Mouse (Mus musculus) ES-E14 (cell line): Measurements from ENCODE around the gene Alg1. TPM values are rescaled to one million over a fixed set of nuclear protein-coding genes. Genes with fewer than 3 reads are reported as not detected.

Experiments
- DNase-seq: peaks from one replicate; pipeline ENCODE4 v3.0.0-alpha.2; 2013; ENCODE audit warnings: low read depth, low spot score
- H3K27ac ChIP-seq: 2 replicates; pipeline ENCODE4 v1.5.1; 2012; ENCODE audit warnings: low read depth, mild to moderate bottlenecking, low read length, moderate library complexity, mixed read lengths; ENCODE audit not compliant: poor library complexity, insufficient read depth, severe bottlenecking
- H3K36me3 ChIP-seq: 2 replicates; pipeline ENCODE4 v1.6.1; 2012; ENCODE audit warnings: mild to moderate bottlenecking, low read length, moderate library complexity, mixed read lengths; ENCODE audit not compliant: control insufficient read depth, poor library complexity, insufficient read depth, severe bottlenecking
- H3K4me1 ChIP-seq, 2 experiments: fragments of 150-350 bp in 1 of 2; sonication (generic) in 1 of 2; 2 replicates each; pipeline ENCODE4 v1.6.1; 2012; ENCODE audit warnings: low read length in 2 of 2, mild to moderate bottlenecking in 1 of 2, mixed read lengths in 1 of 2; ENCODE audit not compliant: control insufficient read depth in 2 of 2, insufficient read depth in 2 of 2, poor library complexity in 1 of 2
- H3K4me3 ChIP-seq, 2 experiments: fragments of 150-350 bp in 1 of 2; sonication (generic) in 1 of 2; 2 replicates each; pipeline ENCODE4 v1.5.1; 2012; ENCODE audit warnings: low read length in 2 of 2, low read depth in 1 of 2, mild to moderate bottlenecking in 1 of 2, mixed read lengths in 1 of 2; ENCODE audit not compliant: insufficient read depth in 1 of 2, poor library complexity in 1 of 2, severe bottlenecking in 1 of 2
- H3K9ac ChIP-seq: 2 replicates; pipeline ENCODE4 v1.6.1; 2012; ENCODE audit warnings: low read depth, mild to moderate bottlenecking, low read length, mixed read lengths; ENCODE audit not compliant: poor library complexity, insufficient read depth, severe bottlenecking
- H3K9me3 ChIP-seq: fragments of 150-350 bp; sonication (generic); 2 replicates; pipeline ENCODE4 v1.6.1; 2012; ENCODE audit warnings: low read depth, mild to moderate bottlenecking, low read length; ENCODE audit not compliant: control insufficient read depth, insufficient read depth
- CHD2 ChIP-seq: IDR thresholded peaks from 2 replicates; pipeline ENCODE4 v1.6.1; 2014; ENCODE audit warnings: mild to moderate bottlenecking, low read depth, low read length, inconsistent platforms
- HCFC1 ChIP-seq: IDR thresholded peaks from 2 replicates; pipeline ENCODE4 v1.6.1; 2012; ENCODE audit warnings: low read length, inconsistent platforms, borderline replicate concordance; ENCODE audit not compliant: insufficient read depth
- MAFK ChIP-seq: IDR thresholded peaks from 2 replicates; pipeline ENCODE4 v1.6.1; 2014; ENCODE audit warnings: mild to moderate bottlenecking, low read depth, low read length, inconsistent platforms; ENCODE audit not compliant: insufficient read depth
- ZC3H11A ChIP-seq: IDR thresholded peaks from 2 replicates; pipeline ENCODE4 v1.6.1; 2012; ENCODE audit warnings: low read depth, mild to moderate bottlenecking, inconsistent platforms, low read length, borderline replicate concordance
- ZNF384 ChIP-seq: IDR thresholded peaks from 2 replicates; pipeline ENCODE4 v1.6.1; 2012; ENCODE audit warnings: low read depth, low read length, inconsistent platforms
- in situ Hi-C, 2 experiments: fragments of 600-800 bp; cut with MboI; formaldehyde crosslinking; loops; one replicate each; pipeline ENCODE4 v1.15.1; 2025; ENCODE audit warnings: low sequenced_read_pairs in 2 of 2, inconsistent platforms in 1 of 2; ENCODE audit not compliant: unreplicated experiment in 2 of 2
- total RNA-seq: library from RNA; depleted of rRNA; stranded (reverse); fragments of 300-350 nt; gene quantifications from 2 replicates; pipeline ENCODE4 v1.2.3, GENCODE M21; 2012

Gene Alg1
- total RNA-seq, 1 experiment: 62.6 TPM

GRCm38 (mm10) chr16:5232982-5233381 lies 439 bp upstream of the Alg1 start:
- Histone ChIP-seq H3K4me3 (no peak overlapping the region), H3K27ac (no peak overlapping the region)

GRCm38 (mm10) chr16:5242355-5242754 lies 8.9 kb downstream of the Alg1 start:
- H3K27ac ChIP-seq: no peak overlapping the region
- H3K4me1 ChIP-seq: no peaks in the 10 kb centered on the region; a peak in 1 of 4 replicates
- in situ Hi-C loops: no loop called here
- no peak overlapping the region for H3K4me3 ChIP-seq
- H3K36me3 ChIP-seq: peaks cover 56% of the 10 kb centered on the region
- no peak for DNase-seq
- TF ChIP-seq CHD2: no peak
- no peak for TF ChIP-seq ZNF384
- TF ChIP-seq ZC3H11A: no peak
- no peak for TF ChIP-seq MAFK
- H3K9me3 ChIP-seq: no peaks in the 10 kb centered on the region
- no peak overlapping the region for H3K9ac ChIP-seq

More at GRCm38 (mm10) chr16:5232982-5233381, 439 bp upstream of the Alg1 start:
- peaks cover 6% of the 10 kb centered on the region; the same call in 1 of the 2 replicates for H3K36me3 ChIP-seq
- no peaks in the 10 kb centered on the region for H3K9me3 ChIP-seq
- no peaks in the 10 kb centered on the region for H3K4me1 ChIP-seq
- no peak overlapping the region for H3K9ac ChIP-seq
- in situ Hi-C loops: no loop called here
- no peak for DNase-seq
- TF ChIP-seq ZNF384 (no peak), HCFC1 (no peak), ZC3H11A (no peak), MAFK (no peak), CHD2 (no peak)

- no peak for DNase-seq
- TF ChIP-seq ZNF384 (no peak), MAFK (no peak), HCFC1 (no peak), ZC3H11A (no peak), CHD2 (no peak)
- Histone ChIP-seq H3K4me1 (no peaks in the 10 kb centered on the region; a peak in 1 of 4 replicates), H3K9ac (no peak overlapping the region), H3K27ac (no peak overlapping the region), H3K36me3 (peaks cover 60% of the 10 kb centered on the region), H3K4me3 (no peak overlapping the region), H3K9me3 (no peaks in the 10 kb centered on the region)
- in situ Hi-C loops: no loop called here
Observed at GRCm38 (mm10) chr16:5242882-5243281, 9.5 kb downstream of the Alg1 start.

GRCm38 (mm10) chr16:5244411-5244810 lies 11.0 kb downstream of the Alg1 start:
- Histone ChIP-seq H3K4me3 (no peak overlapping the region), H3K9me3 (no peaks in the 10 kb centered on the region), H3K27ac (no peak overlapping the region), H3K9ac (no peak overlapping the region), H3K36me3 (peaks cover 72% of the 10 kb centered on the region), H3K4me1 (no peaks in the 10 kb centered on the region; a peak in 1 of 4 replicates)
- no peak for TF ChIP-seq ZNF384
- TF ChIP-seq CHD2: no peak
- no peak for TF ChIP-seq ZC3H11A
- TF ChIP-seq MAFK: no peak
- DNase-seq: no peak
- in situ Hi-C loops: no loop called here

GRCm38 (mm10) chr16:5250891-5251290 lies 17.5 kb downstream of the Alg1 start:
- in situ Hi-C loops: no loop called here
- no peak overlapping the region for H3K27ac ChIP-seq
- no peak overlapping the region for H3K9ac ChIP-seq
- H3K36me3 ChIP-seq: peaks cover 54% of the 10 kb centered on the region
- no peak for DNase-seq
- H3K9me3 ChIP-seq: no peaks in the 10 kb centered on the region
- H3K4me3 ChIP-seq: no peak overlapping the region
- no peak for TF ChIP-seq CHD2
- peak; percentile 58; the same call in 1 of the 2 replicates for TF ChIP-seq MAFK
- H3K4me1 ChIP-seq: peaks cover 3 to 6% of the 10 kb centered on the region in 2 experiments; a peak in 1 of 4 replicates
